Mouse (Mus musculus) liver, embryonic 11.5 days (tissue): ENCODE data around the gene Litaf. TPM values are rescaled to one million over a fixed set of nuclear protein-coding genes. Genes with fewer than 3 reads are reported as not detected.
A peak's percentile ranks its signal among the peaks of the same experiment; 100 is the strongest.

Experiments
- ATAC-seq: fragments of 200-750 bp; cut with Nextera tagmentation; replicated peaks from 2 replicates; pipeline ENCODE4 v1.8.0; 2017; ENCODE audit warnings: moderate number of reproducible peaks, mild to moderate bottlenecking, moderate TSS enrichment, moderate library complexity; ENCODE audit not compliant: low FRiP score
- DNase-seq: peaks from one replicate; pipeline ENCODE4 v3.0.0-alpha.2; 2017; ENCODE audit warnings: low spot score
- H3K27ac ChIP-seq: fragments of 300-500 bp; sonication (generic); 2 replicates; pipeline ENCODE4 v1.5.1; 2014; ENCODE audit warnings: mild to moderate bottlenecking, low read depth, low read length, control low read depth
- H3K27me3 ChIP-seq: fragments of 300-500 bp; sonication (generic); replicated peaks from 2 replicates; pipeline ENCODE4 v1.6.1; 2014; ENCODE audit warnings: low read length, mixed read lengths; ENCODE audit not compliant: control insufficient read depth, insufficient read depth
- H3K36me3 ChIP-seq: fragments of 300-500 bp; sonication (generic); 2 replicates; pipeline ENCODE4 v1.6.1; 2014; ENCODE audit warnings: mild to moderate bottlenecking, low read length, moderate library complexity, mixed read lengths; ENCODE audit not compliant: control insufficient read depth, insufficient read depth
- H3K4me1 ChIP-seq: fragments of 300-500 bp; sonication (generic); replicated peaks from 2 replicates; pipeline ENCODE4 v1.6.1; 2014; ENCODE audit warnings: low read length, mixed read lengths; ENCODE audit not compliant: control insufficient read depth, insufficient read depth
- H3K4me2 ChIP-seq: fragments of 300-500 bp; sonication (generic); 2 replicates; pipeline ENCODE4 v1.6.1; 2014; ENCODE audit warnings: mild to moderate bottlenecking, control low read depth, moderate library complexity
- H3K4me3 ChIP-seq: fragments of 300-500 bp; sonication (generic); 2 replicates; pipeline ENCODE4 v1.5.1; 2014; ENCODE audit warnings: low read depth, low read length, control low read depth
- H3K9ac ChIP-seq: fragments of 300-500 bp; sonication (generic); 2 replicates; pipeline ENCODE4 v1.6.1; 2014; ENCODE audit warnings: low read depth, low read length, control low read depth
- H3K9me3 ChIP-seq: fragments of 300-500 bp; sonication (generic); 2 replicates; pipeline ENCODE4 v1.6.1; 2016; ENCODE audit warnings: low read length, inconsistent platforms, mixed read lengths; ENCODE audit not compliant: control insufficient read depth
- WGBS: fragments of 180-500 bp; shearing (Covaris S2); extraction: QIAGEN DNeasy Blood & Tissue Kit; methylation state at CpG from one replicate; pipeline ENCODE4 v1.1.7; 2014; 5-methylcytosine and 5-hydroxymethylcytosine counted together
- polyA plus RNA-seq: library from polyadenylated mRNA; unstranded; fragments of >200 nt; fragmentation: Nextera tagmentation; extraction: Ambion mirVana; gene quantifications from 2 replicates; pipeline ENCODE4 v1.2.1, GENCODE M21; 2014

Litaf gene
- polyA plus RNA-seq, 1 experiment from 2014 or later: 53.6 TPM

DNA sequence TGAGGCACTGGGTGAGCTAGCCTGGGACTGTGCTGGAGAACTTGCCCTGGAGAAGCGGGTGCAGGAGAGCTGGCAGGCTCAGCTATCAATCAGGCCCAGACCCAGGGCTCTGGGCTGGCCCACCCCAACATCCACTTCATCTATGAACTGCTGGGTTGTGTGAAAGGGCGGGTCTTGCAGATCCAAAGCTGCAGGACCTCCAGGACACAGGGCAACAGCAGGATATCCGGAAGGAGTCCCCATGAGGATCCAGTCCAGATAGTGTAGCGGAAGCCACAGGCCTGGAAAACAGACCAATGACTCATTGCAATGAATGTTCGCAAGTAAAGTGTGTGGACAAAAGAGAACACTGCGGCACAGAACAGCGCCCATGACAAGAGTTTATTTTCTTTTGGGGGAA is 19.5 kb downstream of the Litaf start:
- Histone ChIP-seq H3K4me3 (no peak overlapping the region), H3K9ac (no peak overlapping the region), H3K4me1 (no peaks in the 10 kb centered on the region), H3K27me3 (no peaks in the 10 kb centered on the region), H3K27ac (no peak overlapping the region; the same call in 1 of the 2 replicates), H3K4me2 (no peak overlapping the region), H3K36me3 (no peaks in the 10 kb centered on the region), H3K9me3 (no peaks in the 10 kb centered on the region)
- whole genome bisulfite sequencing: 72% methylated on average over 7 of the region's 7 CpGs
- ATAC-seq: no peak; the same call in 1 of the 2 replicates
- DNase-seq: no peak

DNA sequence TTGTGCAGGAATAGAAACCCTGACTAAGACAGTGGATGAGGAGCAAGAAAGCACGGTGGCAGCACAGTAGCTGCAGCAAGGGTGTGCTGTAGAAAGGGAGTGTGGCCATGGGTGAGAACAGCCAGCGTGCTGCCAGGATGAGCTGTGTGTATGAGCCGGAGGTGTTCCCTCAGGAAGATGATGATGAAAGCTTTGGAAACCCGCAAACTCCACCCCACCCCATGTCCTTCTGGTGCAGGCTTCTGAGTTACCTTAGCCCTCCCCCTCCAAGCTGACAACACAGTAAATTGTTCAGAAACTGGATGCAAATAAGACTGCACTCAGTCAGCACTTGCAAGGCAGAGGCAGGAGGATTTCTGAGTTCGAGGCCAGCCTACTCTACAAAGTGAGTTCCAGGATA is 22.7 kb downstream of the Litaf start:
- H3K9me3 ChIP-seq: no peaks in the 10 kb centered on the region
- no peak for ATAC-seq
- 77% methylated on average over 5 of the region's 5 CpGs for WGBS

DNA sequence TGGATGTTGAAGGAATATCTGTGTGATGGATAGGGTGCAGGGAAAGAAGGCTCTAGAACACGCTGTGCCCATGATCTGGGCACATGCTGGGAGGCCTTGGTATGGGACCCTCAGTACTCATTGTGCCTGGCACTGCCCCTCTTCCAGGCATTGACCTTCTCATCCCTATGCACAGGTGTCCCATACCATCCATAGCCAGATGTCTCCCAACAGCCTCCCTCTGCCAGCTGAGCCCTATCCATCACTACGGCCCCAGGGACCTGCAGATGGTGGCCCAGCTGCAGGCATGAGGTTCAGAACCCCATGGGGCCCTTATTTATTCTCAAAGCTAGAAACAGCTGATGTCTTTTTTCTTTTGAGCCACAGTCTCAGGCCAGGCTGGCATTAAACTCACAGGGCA is 25.4 kb downstream of the Litaf start:
- ATAC-seq (no peak), DNase-seq (no peak)
- Histone ChIP-seq H3K9ac (no peak overlapping the region), H3K27ac (no peak overlapping the region), H3K4me1 (no peaks in the 10 kb centered on the region), H3K4me3 (no peak overlapping the region), H3K4me2 (no peak overlapping the region), H3K36me3 (no peaks in the 10 kb centered on the region), H3K27me3 (no peaks in the 10 kb centered on the region), H3K9me3 (no peaks in the 10 kb centered on the region)
- WGBS: 67% methylated on average over 2 of the region's 2 CpGs

More for the DNA sequence above, 22.7 kb downstream of the Litaf start:
- no peaks in the 10 kb centered on the region for H3K4me1 ChIP-seq
- DNase-seq: no peak
- no peaks in the 10 kb centered on the region for H3K36me3 ChIP-seq
- no peak overlapping the region for H3K9ac ChIP-seq
- no peaks in the 10 kb centered on the region for H3K27me3 ChIP-seq
- no peak overlapping the region for H3K4me3 ChIP-seq
- H3K4me2 ChIP-seq: no peak overlapping the region
- H3K27ac ChIP-seq: no peak overlapping the region

DNA sequence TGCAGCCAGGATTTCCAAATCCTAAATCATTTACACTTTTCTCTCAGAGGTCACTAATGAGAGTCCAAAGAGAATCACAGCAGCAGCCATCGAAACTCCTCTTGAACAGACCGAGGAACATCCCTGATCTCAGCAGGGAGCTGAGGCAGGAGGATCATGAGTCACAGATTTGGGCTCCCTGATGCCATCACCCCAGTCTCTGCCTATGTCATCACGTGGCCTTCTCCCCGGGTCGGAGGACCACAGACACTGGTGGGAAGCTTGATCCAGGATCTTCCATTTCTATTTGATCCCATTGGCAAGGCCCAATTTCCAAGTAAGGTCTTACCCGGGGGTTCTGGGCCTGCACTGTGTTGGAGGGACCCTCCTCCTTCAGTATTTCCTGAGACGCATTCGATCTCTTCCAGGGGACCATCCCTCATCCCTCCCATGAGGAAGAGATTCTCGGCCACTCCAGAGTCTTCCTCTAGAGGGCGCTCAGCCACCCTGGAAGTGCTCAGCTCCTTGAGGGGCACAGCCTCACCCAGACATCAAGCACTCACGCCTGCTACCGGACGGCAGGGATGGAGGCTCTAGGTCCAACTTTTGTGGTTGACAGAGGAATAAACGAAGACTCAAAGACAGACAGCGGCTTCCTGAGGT is 30.0 kb downstream of the Litaf start:
- WGBS: 23% methylated on average over 15 of the region's 15 CpGs
- Histone ChIP-seq H3K4me1 (no peaks in the 10 kb centered on the region), H3K36me3 (no peaks in the 10 kb centered on the region), H3K4me3 (no peak overlapping the region), H3K4me2 (peak overlapping the region; percentile 9; the same call in 1 of the 2 replicates), H3K27me3 (no peaks in the 10 kb centered on the region), H3K27ac (no peak overlapping the region), H3K9ac (no peak overlapping the region), H3K9me3 (no peaks in the 10 kb centered on the region)
- ATAC-seq (peak; percentile 68; the same call in 1 of the 2 replicates), DNase-seq (peak; percentile 68)

DNA sequence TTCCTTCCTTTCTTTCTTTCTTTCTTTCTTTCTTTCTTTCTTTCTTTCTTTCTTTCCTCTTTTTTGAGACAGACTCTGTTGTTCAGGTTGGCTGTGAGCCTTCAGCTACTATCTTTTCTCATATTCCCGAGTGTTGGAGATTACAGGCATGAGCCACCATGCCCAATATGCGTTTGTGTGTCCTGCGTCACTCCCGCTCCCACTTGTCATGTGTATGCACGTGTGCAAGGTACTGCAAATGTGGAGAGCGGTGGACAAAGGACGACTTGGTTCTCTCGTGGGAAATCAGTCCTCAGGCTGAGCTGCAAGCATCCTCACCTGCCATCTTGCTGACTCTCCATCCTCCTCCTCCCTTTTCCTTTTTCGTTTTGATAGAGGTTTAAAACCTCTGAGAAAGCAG is 30.7 kb downstream of the Litaf start:
- H3K9ac ChIP-seq: no peak overlapping the region
- WGBS: 77% methylated on average over 9 of the region's 9 CpGs
- H3K27ac ChIP-seq: no peak overlapping the region
- H3K4me3 ChIP-seq: no peak overlapping the region
- no peaks in the 10 kb centered on the region for H3K4me1 ChIP-seq
- no peaks in the 10 kb centered on the region for H3K27me3 ChIP-seq
- ATAC-seq: no peak
- no peak overlapping the region for H3K4me2 ChIP-seq
- no peaks in the 10 kb centered on the region for H3K9me3 ChIP-seq
- H3K36me3 ChIP-seq: no peaks in the 10 kb centered on the region
- DNase-seq: no peak

DNA sequence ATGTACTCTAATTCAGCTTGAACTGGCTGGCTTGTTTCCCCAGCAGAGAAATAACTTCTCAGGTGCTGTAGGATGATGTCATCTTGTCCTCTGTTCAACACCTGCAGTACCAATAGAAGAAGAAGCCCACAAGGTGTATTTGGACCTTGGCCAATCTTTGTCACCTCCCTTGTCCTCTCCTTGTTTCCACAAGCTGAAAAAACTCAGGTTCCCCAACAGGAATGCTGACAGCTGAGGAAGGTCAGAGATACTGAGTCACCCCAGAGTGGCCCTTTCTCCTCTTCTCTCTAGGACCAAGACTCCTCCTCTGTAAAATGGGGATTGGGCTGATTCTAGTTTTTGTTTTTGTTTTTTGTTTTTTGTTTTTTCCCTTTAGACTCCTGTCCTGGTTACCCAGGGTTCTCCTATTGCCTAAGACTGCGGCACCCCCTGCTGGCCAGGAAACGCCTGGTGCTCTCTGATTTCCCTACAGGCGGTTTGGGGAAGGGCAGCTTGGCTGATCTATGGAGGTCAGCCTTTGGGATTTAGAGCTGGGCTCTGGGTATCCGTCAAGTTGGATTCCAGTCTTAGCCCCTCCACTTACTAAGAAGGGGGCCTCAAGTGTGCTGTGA is 31.7 kb downstream of the Litaf start:
- no peak overlapping the region for H3K4me3 ChIP-seq
- H3K27me3 ChIP-seq: no peaks in the 10 kb centered on the region
- H3K9ac ChIP-seq: no peak overlapping the region
- ATAC-seq (peak; percentile 57), DNase-seq (peak; percentile 68)
- H3K4me1 ChIP-seq: no peaks in the 10 kb centered on the region
- no peaks in the 10 kb centered on the region for H3K36me3 ChIP-seq
- WGBS: under 1% methylated on average over 4 of the region's 4 CpGs
- H3K9me3 ChIP-seq: no peaks in the 10 kb centered on the region
- no peak overlapping the region for H3K4me2 ChIP-seq
- H3K27ac ChIP-seq: no peak overlapping the region

DNA sequence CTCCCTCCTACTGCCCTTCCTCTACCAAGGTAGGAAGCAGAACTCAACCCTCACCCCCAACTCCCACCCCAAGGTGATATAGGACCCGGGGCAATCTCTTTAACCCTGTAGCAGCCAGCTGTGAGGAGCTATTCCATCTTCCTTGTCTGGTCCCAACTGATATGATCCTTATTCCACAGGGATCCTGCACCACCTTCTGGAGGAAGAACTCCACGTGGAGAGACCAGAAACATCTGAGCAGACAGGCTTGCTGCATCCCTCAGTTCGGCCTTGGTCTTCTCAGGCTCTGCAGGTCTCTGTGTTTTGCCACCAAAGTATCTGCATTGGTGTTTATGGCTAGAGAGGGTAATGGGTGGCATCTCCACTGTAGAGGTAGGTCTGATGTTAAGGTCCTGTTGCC is 34.6 kb downstream of the Litaf start:
- H3K9me3 ChIP-seq: no peaks in the 10 kb centered on the region
- H3K9ac ChIP-seq: no peak overlapping the region
- H3K4me1 ChIP-seq: no peaks in the 10 kb centered on the region
- H3K4me3 ChIP-seq: no peak overlapping the region
- no peaks in the 10 kb centered on the region for H3K27me3 ChIP-seq
- H3K27ac ChIP-seq: no peak overlapping the region
- H3K36me3 ChIP-seq: no peaks in the 10 kb centered on the region
- H3K4me2 ChIP-seq: no peak overlapping the region
- ATAC-seq (no peak), DNase-seq (no peak)
- 49% methylated on average over 3 of the region's 3 CpGs for WGBS

DNA sequence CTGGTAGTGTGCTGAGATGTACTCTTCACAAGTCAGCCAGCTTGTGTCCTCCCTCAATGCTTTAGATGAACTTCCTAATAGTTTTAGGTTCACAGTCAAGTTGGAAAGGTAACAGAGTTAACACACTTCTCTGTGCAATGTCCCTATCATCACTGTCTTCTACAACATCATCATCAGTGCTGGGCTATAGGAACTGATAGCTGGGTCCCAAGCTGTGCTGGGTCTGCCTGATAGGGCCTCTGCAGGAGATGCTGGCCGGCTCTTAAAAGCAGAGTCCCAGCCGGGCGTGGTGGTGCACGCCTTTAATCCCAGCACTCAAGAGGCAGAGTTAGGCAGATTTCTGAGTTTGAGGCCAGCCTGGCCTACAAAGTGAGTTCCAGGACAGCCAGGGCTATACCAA is 35.1 kb downstream of the Litaf start:
- H3K9me3 ChIP-seq: no peaks in the 10 kb centered on the region
- H3K27me3 ChIP-seq: no peaks in the 10 kb centered on the region
- ATAC-seq (no peak), DNase-seq (no peak)
- no peaks in the 10 kb centered on the region for H3K4me1 ChIP-seq
- 56% methylated on average over 4 of the region's 4 CpGs for WGBS
- no peak overlapping the region for H3K27ac ChIP-seq
- no peak overlapping the region for H3K9ac ChIP-seq
- no peak overlapping the region for H3K4me3 ChIP-seq
- H3K36me3 ChIP-seq: no peaks in the 10 kb centered on the region
- no peak overlapping the region for H3K4me2 ChIP-seq

DNA sequence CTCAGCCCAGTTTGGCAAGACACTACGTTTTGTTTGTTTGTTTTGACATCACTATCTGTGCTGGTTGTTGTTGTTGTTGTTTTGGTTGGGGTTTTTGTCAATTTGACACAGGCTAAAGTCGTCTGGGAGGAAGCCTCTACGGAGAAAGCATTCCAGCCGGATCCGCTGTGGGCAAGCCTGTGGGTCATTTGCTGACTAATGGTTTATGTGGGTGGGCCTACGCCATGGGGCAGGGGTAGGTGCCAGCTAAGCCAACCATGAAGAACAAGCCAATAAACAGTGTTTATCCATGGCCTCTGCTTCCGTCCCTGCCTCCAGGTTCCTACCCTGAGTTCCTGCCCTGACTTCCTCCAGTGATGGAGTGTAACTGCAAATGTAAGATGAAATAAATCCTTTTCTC is 37.8 kb downstream of the Litaf start:
- Histone ChIP-seq H3K9me3 (no peaks in the 10 kb centered on the region), H3K4me1 (no peaks in the 10 kb centered on the region), H3K9ac (no peak overlapping the region), H3K27ac (no peak overlapping the region), H3K4me3 (no peak overlapping the region), H3K36me3 (no peaks in the 10 kb centered on the region), H3K27me3 (no peaks in the 10 kb centered on the region), H3K4me2 (no peak overlapping the region)
- WGBS: 84% methylated on average over 7 of the region's 7 CpGs
- DNase-seq: no peak
- ATAC-seq: no peak
